Mouse (Mus musculus): ENCODE measurements around the gene Unc5a. TPM values are rescaled to one million over a fixed set of nuclear protein-coding genes. Genes with fewer than 3 reads are reported as not detected.

Unc5a gene
- polyA plus RNA-seq, 1 experiment from 2014 or later = 15.7 TPM

DNA sequence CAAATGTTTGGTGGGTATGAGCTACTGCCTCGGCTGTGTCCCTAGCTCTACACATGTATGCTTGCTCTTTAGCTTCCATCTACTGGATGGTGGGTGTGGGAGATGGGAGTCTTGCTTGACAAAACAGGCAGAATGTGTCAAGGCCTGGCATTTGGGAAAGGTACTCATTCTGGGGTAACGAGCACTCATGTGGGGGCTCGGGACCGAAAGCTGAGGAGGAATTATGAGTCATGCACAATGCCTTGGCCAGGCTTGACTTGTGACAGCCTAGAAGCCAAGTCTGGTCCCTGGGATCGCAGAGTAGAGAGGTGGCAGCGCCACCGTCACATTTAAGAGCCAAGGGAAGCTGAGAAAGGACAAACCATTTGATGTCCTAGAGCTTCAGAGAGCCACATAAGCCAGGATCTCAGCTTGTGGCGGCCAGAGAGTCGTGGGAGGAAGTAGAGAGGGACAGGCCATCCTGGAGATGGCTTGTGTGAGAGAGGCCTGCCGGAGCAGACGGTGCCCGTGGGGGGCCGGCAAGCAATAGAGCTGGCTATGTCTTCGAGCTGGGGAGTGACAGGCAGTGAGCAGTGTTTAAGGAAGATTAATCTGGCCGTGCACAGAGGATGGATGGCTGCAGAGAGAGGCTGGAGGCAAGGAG, 10.0 kb downstream of the Unc5a start:
- no peak overlapping the region for H3K4me2 ChIP-seq
- H3K27me3 ChIP-seq (replicated peaks) = peaks cover 12% of the 10 kb centered on the region; the same call in 1 of the 2 replicates
- ATAC-seq (replicated peaks) = no peak
- peaks cover 53% of the 10 kb centered on the region for H3K4me1 ChIP-seq
- H3K27ac ChIP-seq = peak overlapping the region; percentile 32; the same call in 1 of the 2 replicates
- H3K9me3 ChIP-seq = no peaks in the 10 kb centered on the region
- no peak overlapping the region for H3K9ac ChIP-seq
- 41% methylated on average over 15 of the region's 15 CpGs for WGBS
- H3K36me3 ChIP-seq (replicated peaks) = no peaks in the 10 kb centered on the region
- no peak overlapping the region for H3K4me3 ChIP-seq

DNA sequence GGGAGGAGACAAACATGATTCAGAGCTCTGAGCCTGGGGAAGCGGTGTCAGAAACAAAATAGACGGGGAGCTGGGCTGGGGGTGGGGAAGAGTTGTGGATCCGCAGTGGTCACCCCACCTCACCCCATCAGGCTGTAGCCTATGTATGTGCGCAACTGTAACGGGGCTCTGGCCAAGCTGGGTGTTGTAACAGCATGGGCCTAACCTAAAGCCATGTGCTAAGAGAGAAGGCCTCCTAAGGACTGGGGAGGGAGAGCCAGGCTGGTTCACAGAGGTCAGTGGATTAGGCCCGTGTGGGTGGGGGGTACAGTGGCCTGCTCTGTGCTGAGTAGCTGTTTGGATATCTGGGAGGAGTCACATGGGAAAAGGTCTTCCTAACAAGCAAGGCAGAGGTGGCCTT, 10.6 kb downstream of the Unc5a start:
- peak overlapping the region; percentile 32; the same call in 1 of the 2 replicates for H3K27ac ChIP-seq
- H3K4me3 ChIP-seq = no peak overlapping the region
- no peak overlapping the region for H3K9ac ChIP-seq
- H3K4me1 ChIP-seq = peaks cover 57% of the 10 kb centered on the region
- ATAC-seq (replicated peaks) = no peak
- H3K9me3 ChIP-seq = no peaks in the 10 kb centered on the region
- no peaks in the 10 kb centered on the region for H3K36me3 ChIP-seq (replicated peaks)
- H3K4me2 ChIP-seq = no peak overlapping the region
- 57% methylated on average over 6 of the region's 6 CpGs for WGBS
- peaks cover 8% of the 10 kb centered on the region; the same call in 1 of the 2 replicates for H3K27me3 ChIP-seq (replicated peaks)

DNA sequence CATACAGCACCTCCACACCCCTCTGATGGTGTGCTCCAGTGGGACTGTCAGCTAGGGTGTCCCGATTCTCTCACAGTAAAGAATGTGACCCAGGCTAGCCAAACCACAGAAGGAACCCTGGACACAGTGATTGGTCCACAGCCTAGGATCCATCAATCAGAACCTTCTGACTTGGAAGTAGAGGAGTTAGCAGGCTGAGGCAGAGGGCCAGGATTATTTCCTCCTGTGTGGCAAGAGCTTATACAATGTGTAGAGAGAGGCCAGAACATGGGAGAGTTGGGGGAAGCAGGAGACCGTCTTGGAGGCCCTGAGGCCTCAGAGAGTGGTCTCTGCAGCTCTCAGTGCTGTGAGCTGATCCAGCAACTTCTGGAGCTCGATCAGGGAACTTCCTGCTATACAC, 11.3 kb downstream of the Unc5a start:
- peaks cover 52% of the 10 kb centered on the region for H3K4me1 ChIP-seq
- no peaks in the 10 kb centered on the region for H3K9me3 ChIP-seq
- no peak overlapping the region for H3K27ac ChIP-seq
- H3K4me3 ChIP-seq = no peak overlapping the region
- 0 out of 2 replicates have a peak, but pooled peaks cover 7% of the 10 kb centered on the region for H3K27me3 ChIP-seq (replicated peaks)
- no peak overlapping the region for H3K9ac ChIP-seq
- H3K36me3 ChIP-seq (replicated peaks) = no peaks in the 10 kb centered on the region
- H3K4me2 ChIP-seq = no peak overlapping the region
- ATAC-seq (replicated peaks) = no peak
- 86% methylated on average over 3 of the region's 3 CpGs for WGBS

DNA sequence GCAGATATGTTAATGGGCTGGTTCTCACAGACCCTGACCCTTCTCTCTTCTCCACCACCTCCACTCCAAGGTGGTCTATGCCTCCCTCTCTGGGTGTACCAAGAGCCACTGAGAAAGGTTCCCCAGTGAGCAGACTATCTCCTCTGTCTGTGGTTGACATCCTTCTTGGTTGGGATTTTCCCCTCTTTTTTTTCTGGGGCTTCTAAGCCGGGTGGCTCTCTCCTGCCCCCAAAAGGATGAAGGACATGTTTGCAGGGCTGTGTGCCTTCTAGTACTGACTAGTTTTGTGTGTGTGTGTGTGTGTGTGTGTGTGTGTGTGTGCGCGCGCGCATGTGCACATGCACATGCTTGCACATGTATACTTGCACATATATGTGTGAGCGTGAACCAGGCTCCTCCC, 16.0 kb downstream of the Unc5a start:
- WGBS = 97% methylated on average over 6 of the region's 6 CpGs

DNA sequence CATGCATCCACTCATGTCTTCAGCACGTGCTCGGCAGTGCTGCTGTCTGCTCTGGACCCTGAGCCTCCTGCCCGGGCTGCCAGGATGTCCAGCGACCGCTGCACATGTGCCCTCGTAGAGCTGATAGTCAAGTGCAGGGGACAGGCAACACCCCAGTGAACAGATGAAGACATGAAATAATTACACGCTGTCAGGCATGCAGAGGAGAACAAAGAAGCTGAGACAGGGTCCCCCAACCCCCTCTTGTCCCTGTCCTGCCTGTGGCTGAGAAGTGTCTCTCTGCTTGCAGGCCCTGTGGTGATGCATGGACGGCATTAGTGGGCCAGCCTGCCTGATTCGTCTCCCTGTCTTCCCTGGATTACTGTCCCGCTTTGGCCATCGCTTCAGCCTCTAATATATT, 18.3 kb downstream of the Unc5a start:
- no peak overlapping the region for H3K9ac ChIP-seq
- peak overlapping the region; percentile 30; the same call in 1 of the 2 replicates for H3K27ac ChIP-seq
- no peak for ATAC-seq (replicated peaks)

More for the DNA sequence above, 16.0 kb downstream of the Unc5a start:
- Histone ChIP-seq H3K36me3 (replicated peaks) (no peaks in the 10 kb centered on the region), H3K27ac (no peak overlapping the region), H3K4me1 (peaks cover 54% of the 10 kb centered on the region), H3K9me3 (no peaks in the 10 kb centered on the region), H3K4me3 (no peak overlapping the region), H3K27me3 (replicated peaks) (no peaks in the 10 kb centered on the region; the same call in 1 of the 2 replicates), H3K4me2 (no peak overlapping the region), H3K9ac (no peak overlapping the region)
- ATAC-seq (replicated peaks) = no peak

DNA sequence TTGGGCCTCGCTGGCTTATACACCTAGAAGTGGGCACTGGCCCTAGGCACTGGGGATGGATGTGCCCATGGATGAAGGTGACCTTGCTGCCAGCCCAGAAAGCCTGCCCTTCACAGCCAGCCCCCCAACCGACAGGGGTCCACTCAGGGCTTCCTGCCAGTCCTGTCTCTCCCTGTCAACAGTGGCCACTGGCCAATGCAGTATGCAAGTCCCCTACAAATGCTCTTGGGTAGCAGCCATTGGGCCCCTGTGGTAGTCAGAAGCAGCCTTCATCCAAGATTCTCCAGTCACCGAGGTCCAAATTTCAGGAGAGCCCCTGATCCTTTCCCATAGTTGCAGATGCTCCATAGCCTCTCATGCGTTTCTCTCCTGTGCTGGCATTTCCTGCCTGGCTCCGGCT, 19.4 kb downstream of the Unc5a start:
- H3K4me1 ChIP-seq = peaks cover 49% of the 10 kb centered on the region
- H3K36me3 ChIP-seq (replicated peaks) = no peaks in the 10 kb centered on the region
- ATAC-seq (replicated peaks) = no peak
- 0 out of 2 replicates have a peak overlapping the region, but pooled peaks have one; percentile 30 for H3K27ac ChIP-seq
- H3K4me3 ChIP-seq = no peak overlapping the region
- no peak overlapping the region for H3K9ac ChIP-seq
- no peak overlapping the region for H3K4me2 ChIP-seq
- WGBS = 71% methylated on average over 5 of the region's 5 CpGs
- peaks cover 4% of the 10 kb centered on the region; the same call in 1 of the 2 replicates for H3K27me3 ChIP-seq (replicated peaks)
- H3K9me3 ChIP-seq = no peaks in the 10 kb centered on the region

More for the DNA sequence above, 18.3 kb downstream of the Unc5a start:
- peaks cover 2% of the 10 kb centered on the region; the same call in 1 of the 2 replicates for H3K27me3 ChIP-seq (replicated peaks)
- no peaks in the 10 kb centered on the region for H3K9me3 ChIP-seq
- peaks cover 55% of the 10 kb centered on the region for H3K4me1 ChIP-seq
- 29% methylated on average over 11 of the region's 11 CpGs for WGBS
- no peak overlapping the region for H3K4me2 ChIP-seq
- H3K36me3 ChIP-seq (replicated peaks) = no peaks in the 10 kb centered on the region
- H3K4me3 ChIP-seq = no peak overlapping the region

DNA sequence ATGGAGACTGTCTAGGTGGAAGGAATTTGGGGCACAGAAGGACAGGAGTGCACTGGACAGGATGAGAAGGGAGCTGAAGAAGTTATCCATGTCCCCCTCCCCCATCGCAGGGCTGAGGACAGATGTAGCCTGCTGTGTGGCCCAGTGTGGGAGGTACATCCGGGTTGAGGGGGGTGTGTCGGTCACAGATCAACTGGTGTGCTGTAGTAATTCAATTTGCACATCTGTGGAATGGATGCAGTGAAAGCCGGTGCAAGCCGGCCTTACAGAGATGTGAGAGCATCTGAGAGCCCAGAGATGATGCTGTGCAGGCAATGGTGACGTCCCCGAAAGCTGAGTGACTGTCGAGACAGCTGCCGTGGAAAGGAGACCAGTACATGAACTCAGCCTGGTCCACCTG, 20.3 kb downstream of the Unc5a start:
- H3K4me3 ChIP-seq = no peak overlapping the region
- H3K4me1 ChIP-seq = peaks cover 41% of the 10 kb centered on the region
- H3K27ac ChIP-seq = no peak overlapping the region
- H3K4me2 ChIP-seq = no peak overlapping the region
- no peaks in the 10 kb centered on the region for H3K9me3 ChIP-seq
- H3K27me3 ChIP-seq (replicated peaks) = peaks cover 4% of the 10 kb centered on the region; the same call in 1 of the 2 replicates
- WGBS = 43% methylated on average over 9 of the region's 9 CpGs
- no peaks in the 10 kb centered on the region for H3K36me3 ChIP-seq (replicated peaks)
- H3K9ac ChIP-seq = no peak overlapping the region
- ATAC-seq (replicated peaks) = no peak

DNA sequence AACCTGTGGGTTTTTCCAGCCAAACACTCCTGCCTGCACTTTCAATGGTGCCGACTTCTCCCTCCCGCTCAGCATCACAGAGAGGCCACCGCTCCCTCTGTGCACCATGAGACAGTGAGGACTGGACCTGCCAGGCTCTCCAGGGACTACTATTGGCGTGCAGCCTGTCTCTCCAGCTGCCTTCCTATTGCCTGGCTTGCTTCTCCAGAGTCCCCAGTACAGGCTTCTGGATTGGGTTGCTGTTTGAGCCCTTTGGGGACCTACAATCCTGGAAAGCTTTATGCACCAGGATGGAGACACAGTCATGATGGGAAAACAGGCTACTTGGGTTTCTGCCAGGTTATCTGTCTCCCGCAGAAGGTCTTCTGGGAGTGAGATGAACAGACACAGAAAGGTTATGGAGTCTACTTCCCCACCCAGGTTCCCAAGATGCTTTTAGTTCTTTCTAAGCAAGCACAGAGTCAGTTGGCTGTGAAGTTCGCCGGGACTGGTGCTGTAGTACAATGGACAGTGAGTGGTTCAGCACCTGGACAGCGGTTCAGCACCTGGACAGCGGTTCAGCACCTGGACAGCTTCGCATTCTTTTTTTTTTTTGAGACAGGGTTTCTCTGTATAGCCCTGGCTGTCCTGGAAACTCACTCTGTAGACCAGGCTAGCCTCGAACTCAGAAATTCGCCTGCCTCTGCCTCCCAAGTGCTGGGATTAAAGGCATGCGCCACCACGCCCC, 21.5 kb downstream of the Unc5a start:
- no peak overlapping the region for H3K4me3 ChIP-seq
- no peak for ATAC-seq (replicated peaks)
- H3K4me1 ChIP-seq = peaks cover 46% of the 10 kb centered on the region
- peaks cover 4% of the 10 kb centered on the region; the same call in 1 of the 2 replicates for H3K27me3 ChIP-seq (replicated peaks)
- H3K4me2 ChIP-seq = no peak overlapping the region
- WGBS = 42% methylated on average over 14 of the region's 14 CpGs
- H3K27ac ChIP-seq = no peak overlapping the region
- H3K9ac ChIP-seq = no peak overlapping the region
- H3K9me3 ChIP-seq = no peaks in the 10 kb centered on the region
- H3K36me3 ChIP-seq (replicated peaks) = no peaks in the 10 kb centered on the region

DNA sequence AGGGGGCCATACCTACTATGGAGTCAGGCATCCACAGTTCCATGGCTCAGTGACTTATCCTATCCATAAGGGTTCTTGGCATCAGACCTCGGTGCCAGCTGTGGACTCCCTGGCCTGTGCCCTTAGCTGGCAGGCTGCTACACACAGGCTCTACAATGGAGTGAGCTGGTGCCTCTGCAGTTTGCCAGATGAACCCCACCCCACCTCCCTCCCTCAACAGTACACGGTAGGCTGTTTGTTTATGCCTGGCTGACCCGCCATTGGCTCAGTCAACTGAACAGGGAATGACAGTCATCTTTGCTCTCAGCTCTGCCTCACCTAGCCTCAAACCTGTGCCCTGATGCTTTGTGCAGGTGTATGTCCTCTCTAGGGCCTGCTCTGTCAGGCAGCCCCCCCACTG, 26.3 kb downstream of the Unc5a start:
- Histone ChIP-seq H3K36me3 (replicated peaks) (no peaks in the 10 kb centered on the region), H3K9ac (no peak overlapping the region), H3K27me3 (replicated peaks) (peaks cover 4% of the 10 kb centered on the region; the same call in 1 of the 2 replicates), H3K4me3 (no peak overlapping the region), H3K4me2 (no peak overlapping the region), H3K4me1 (peaks cover 36% of the 10 kb centered on the region), H3K9me3 (no peaks in the 10 kb centered on the region), H3K27ac (no peak overlapping the region)
- 39% methylated on average over 3 of the region's 3 CpGs for WGBS
- no peak for ATAC-seq (replicated peaks)

DNA sequence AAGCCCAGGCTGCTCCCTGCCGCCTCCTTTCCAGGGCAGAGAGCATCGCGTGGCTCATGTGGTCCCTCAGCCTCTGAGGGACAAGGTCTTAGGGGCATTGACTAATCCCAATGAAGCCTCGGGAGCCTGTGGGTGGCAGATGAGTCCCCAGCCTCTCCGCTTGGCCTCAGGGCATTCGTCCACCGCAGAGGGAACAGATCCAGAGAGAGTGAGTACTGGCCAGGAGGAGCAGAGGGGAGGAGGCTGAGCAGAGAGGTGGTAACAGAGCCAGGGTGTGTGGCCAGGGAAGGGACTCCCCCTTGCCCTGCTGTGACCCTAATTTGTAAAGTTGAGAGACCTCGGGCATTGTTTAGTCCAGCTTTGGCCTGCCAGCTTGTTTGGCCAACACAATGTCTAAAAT, 29.6 kb downstream of the Unc5a start:
- no peaks in the 10 kb centered on the region for H3K27me3 ChIP-seq (replicated peaks)
- no peaks in the 10 kb centered on the region for H3K9me3 ChIP-seq
- 38% methylated on average over 8 of the region's 8 CpGs for WGBS

DNA sequence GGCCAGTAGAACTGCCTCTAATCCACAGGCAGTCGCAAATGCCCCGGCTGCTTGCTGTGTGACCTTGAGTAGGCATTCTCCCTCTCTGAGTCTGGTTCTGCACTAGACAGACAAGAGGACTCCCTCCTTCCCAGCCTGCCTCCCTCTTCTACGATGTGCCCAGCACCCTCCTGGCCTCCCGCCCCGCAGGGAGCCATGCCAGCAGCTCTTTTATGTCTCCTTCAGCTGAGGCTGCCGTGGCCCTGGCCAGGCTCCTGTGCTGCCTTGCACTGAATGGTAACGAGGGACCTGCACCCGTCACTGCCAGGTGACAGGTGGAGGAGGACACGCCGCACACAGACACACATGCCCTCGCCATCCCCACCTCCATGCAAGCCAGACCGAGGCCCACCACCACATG, 31.7 kb downstream of the Unc5a start:
- no peaks in the 10 kb centered on the region for H3K27me3 ChIP-seq (replicated peaks)
- ATAC-seq (replicated peaks) = no peak
- no peak overlapping the region for H3K4me2 ChIP-seq
- H3K36me3 ChIP-seq (replicated peaks) = no peaks in the 10 kb centered on the region
- H3K9ac ChIP-seq = no peak overlapping the region
- 58% methylated on average over 12 of the region's 12 CpGs for WGBS
- H3K9me3 ChIP-seq = no peaks in the 10 kb centered on the region
- H3K4me1 ChIP-seq = peaks cover 41% of the 10 kb centered on the region
- no peak overlapping the region for H3K27ac ChIP-seq
- H3K4me3 ChIP-seq = no peak overlapping the region

More for the DNA sequence above, 29.6 kb downstream of the Unc5a start:
- no peak for ATAC-seq (replicated peaks)
- Histone ChIP-seq H3K36me3 (replicated peaks) (no peaks in the 10 kb centered on the region), H3K27ac (0 out of 2 replicates have a peak overlapping the region, but pooled peaks have one; percentile 23), H3K9ac (no peak overlapping the region), H3K4me1 (peaks cover 52% of the 10 kb centered on the region), H3K4me2 (no peak overlapping the region), H3K4me3 (no peak overlapping the region)

DNA sequence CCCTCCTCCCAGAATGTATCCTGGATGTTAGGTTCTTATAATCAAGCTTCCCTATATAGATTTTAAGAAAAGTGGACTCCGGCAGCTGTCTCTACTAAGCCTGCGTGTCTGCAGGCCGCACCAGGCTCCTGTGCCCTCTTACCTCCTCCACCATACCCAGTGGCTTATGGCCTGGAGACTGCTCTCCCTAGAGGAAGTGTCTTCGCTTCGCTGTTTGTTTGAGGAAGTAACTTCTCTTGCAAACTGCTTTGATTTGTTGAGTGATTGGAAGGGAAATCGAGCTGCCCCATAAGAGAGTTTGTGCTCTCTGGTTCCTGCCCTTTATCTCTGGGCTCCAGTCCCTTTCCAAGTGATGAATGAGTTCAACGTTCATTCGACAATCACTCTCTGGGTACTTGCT, 33.8 kb downstream of the Unc5a start:
- ATAC-seq (replicated peaks) = no peak
- 85% methylated on average over 8 of the region's 8 CpGs for WGBS
- peaks cover 52% of the 10 kb centered on the region for H3K4me1 ChIP-seq
- H3K9ac ChIP-seq = no peak overlapping the region
- H3K27ac ChIP-seq = no peak overlapping the region
- H3K36me3 ChIP-seq (replicated peaks) = no peaks in the 10 kb centered on the region
- no peak overlapping the region for H3K4me2 ChIP-seq
- no peaks in the 10 kb centered on the region for H3K9me3 ChIP-seq
- H3K27me3 ChIP-seq (replicated peaks) = no peaks in the 10 kb centered on the region
- H3K4me3 ChIP-seq = no peak overlapping the region
